Mouse (Mus musculus) hindbrain, embryonic 11.5 days (tissue): Measurements from ENCODE around the gene Tec. TPM values are rescaled to one million over a fixed set of nuclear protein-coding genes. Genes with fewer than 3 reads are reported as not detected.

Experiments used
- ATAC-seq: fragments of 200-750 bp; cut with Nextera tagmentation; 2 replicates; pipeline ENCODE4 v1.8.0; 2017; ENCODE audit warnings: mild to moderate bottlenecking, moderate TSS enrichment, moderate library complexity; ENCODE audit not compliant: low FRiP score
- DNase-seq: peaks from one replicate; pipeline ENCODE4 v3.0.0-alpha.2; 2015; ENCODE audit warnings: low spot score
- H3K27ac ChIP-seq: fragments of 300-500 bp; sonication (generic); 2 replicates; pipeline ENCODE4 v1.5.1; 2014; ENCODE audit warnings: mild to moderate bottlenecking, low read depth, low read length
- H3K27me3 ChIP-seq: fragments of 300-500 bp; sonication (generic); 2 replicates; pipeline ENCODE4 v1.6.1; 2014; ENCODE audit warnings: mild to moderate bottlenecking, low read length, moderate library complexity, mixed read lengths; ENCODE audit not compliant: control insufficient read depth, insufficient read depth
- H3K36me3 ChIP-seq: fragments of 300-500 bp; sonication (generic); 2 replicates; pipeline ENCODE4 v1.6.1; 2014; ENCODE audit warnings: mild to moderate bottlenecking, low read length, moderate library complexity, mixed read lengths; ENCODE audit not compliant: control insufficient read depth, insufficient read depth
- H3K4me1 ChIP-seq: fragments of 300-500 bp; sonication (generic); replicated peaks from 2 replicates; pipeline ENCODE4 v1.6.1; 2014; ENCODE audit warnings: low read length, mixed read lengths; ENCODE audit not compliant: control insufficient read depth, insufficient read depth
- H3K4me2 ChIP-seq: fragments of 300-500 bp; sonication (generic); replicated peaks from 2 replicates; pipeline ENCODE4 v1.6.1; 2014; ENCODE audit warnings: mild to moderate bottlenecking, low read depth, low read length
- H3K4me3 ChIP-seq: fragments of 300-500 bp; sonication (generic); 2 replicates; pipeline ENCODE4 v1.5.1; 2014; ENCODE audit warnings: low read depth, low read length
- H3K9ac ChIP-seq: fragments of 300-500 bp; sonication (generic); 2 replicates; pipeline ENCODE4 v1.6.1; 2014; ENCODE audit warnings: low read depth, low read length
- H3K9me3 ChIP-seq: fragments of 300-500 bp; sonication (generic); 2 replicates; pipeline ENCODE4 v1.6.1; 2016; ENCODE audit warnings: low read length; ENCODE audit not compliant: control insufficient read depth
- WGBS: fragments of 180-500 bp; shearing (Covaris S2); extraction: QIAGEN DNeasy Blood & Tissue Kit; methylation state at CpG from one replicate; pipeline ENCODE4 v1.1.7; 2014; 5-methylcytosine and 5-hydroxymethylcytosine counted together
- polyA plus RNA-seq: library from polyadenylated mRNA; unstranded; fragments of >200 nt; fragmentation: Nextera tagmentation; extraction: Ambion mirVana; gene quantifications from 2 replicates; pipeline ENCODE4 v1.2.1, GENCODE M21; 2014

Tec gene
- polyA plus RNA-seq, result 5.3 and 5.4 TPM in 2 replicates

- H3K27me3 ChIP-seq, result peaks cover 15% of the 10 kb centered on the region
- peak; percentile 95 for ATAC-seq
- no peaks in the 10 kb centered on the region for H3K4me1 ChIP-seq
- H3K36me3 ChIP-seq, result no peaks in the 10 kb centered on the region
- no peak within 1 kb of the TSS for H3K27ac ChIP-seq
- H3K9me3 ChIP-seq, result no peaks in the 10 kb centered on the region
- peak within 1 kb of the TSS; percentile 56 for H3K9ac ChIP-seq
- WGBS, result under 1% methylated on average over 60 of the region's 60 CpGs
- DNase-seq, result peak; percentile 92
- peak within 1 kb of the TSS; percentile 64 for H3K4me2 ChIP-seq
- peak within 1 kb of the TSS; percentile 44 for H3K4me3 ChIP-seq
Measured at GRCm38 (mm10) chr5:72868091-72868875, at the start of gene Tec. Gene Tec, minus strand, starts transcription at chr5:72868483.

DNA sequence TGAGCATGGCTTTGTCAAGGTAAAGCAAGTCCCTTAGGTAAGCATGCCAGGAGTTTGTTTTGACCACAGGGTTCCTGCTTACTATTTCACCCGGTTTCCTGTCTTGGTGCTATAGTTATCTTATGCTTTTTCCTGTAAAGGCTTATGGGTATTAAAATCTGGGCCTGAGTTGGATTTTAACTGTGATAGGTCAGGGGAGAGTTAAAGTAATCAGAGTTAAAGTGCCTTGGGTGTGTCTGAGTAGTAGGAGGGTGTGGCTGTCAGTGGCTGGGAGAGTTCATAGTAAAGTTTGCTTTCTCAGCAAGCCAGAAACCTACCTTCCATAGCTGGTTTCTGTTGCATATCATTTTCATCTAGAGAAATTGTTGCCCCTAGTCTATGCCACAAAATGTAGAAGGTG lies 48.6 kb upstream of the Tec start:
- peaks cover 3% of the 10 kb centered on the region; the same call in 1 of the 2 replicates for H3K4me1 ChIP-seq
- H3K27ac ChIP-seq, result no peak overlapping the region
- peak overlapping the region; percentile 44; the same call in 1 of the 2 replicates for H3K4me2 ChIP-seq
- no peaks in the 10 kb centered on the region for H3K27me3 ChIP-seq
- ATAC-seq, result no peak
- no peak overlapping the region for H3K9ac ChIP-seq
- whole genome bisulfite sequencing, result 66% methylated on average over 1 of the region's 1 CpGs
- no peak for DNase-seq
- H3K36me3 ChIP-seq, result no peaks in the 10 kb centered on the region
- H3K9me3 ChIP-seq, result no peaks in the 10 kb centered on the region
- H3K4me3 ChIP-seq, result no peak overlapping the region; the same call in 1 of the 2 replicates

GRCm38 (mm10) chr5:72916048-72916447 lies 47.8 kb upstream of the Tec start:
- peak overlapping the region; percentile 95 for H3K4me3 ChIP-seq
- H3K27me3 ChIP-seq, result no peaks in the 10 kb centered on the region
- peak overlapping the region; percentile 99 for H3K9ac ChIP-seq
- ATAC-seq (no peak), DNase-seq (peak; percentile 11)
- no peaks in the 10 kb centered on the region for H3K36me3 ChIP-seq
- peak overlapping the region; percentile 44 for H3K4me2 ChIP-seq
- no peak overlapping the region for H3K27ac ChIP-seq
- WGBS, result 66% methylated on average over 4 of the region's 4 CpGs
- H3K4me1 ChIP-seq, result peaks cover 3% of the 10 kb centered on the region; the same call in 1 of the 2 replicates
- H3K9me3 ChIP-seq, result no peaks in the 10 kb centered on the region

GRCm38 (mm10) chr5:72914633-72915561 lies 46.6 kb upstream of the Tec start:
- peaks cover 3% of the 10 kb centered on the region; the same call in 1 of the 2 replicates for H3K4me1 ChIP-seq
- ATAC-seq (peak; percentile 56), DNase-seq (peak; percentile 71)
- under 1% methylated on average over 42 of the region's 66 CpGs for WGBS
- H3K4me3 ChIP-seq, result peak overlapping the region; percentile 95
- peak overlapping the region; percentile 44 for H3K4me2 ChIP-seq
- H3K27ac ChIP-seq, result peak overlapping the region; percentile 99
- no peaks in the 10 kb centered on the region for H3K27me3 ChIP-seq
- H3K9ac ChIP-seq, result peak overlapping the region; percentile 99
- no peaks in the 10 kb centered on the region for H3K9me3 ChIP-seq
- H3K36me3 ChIP-seq, result no peaks in the 10 kb centered on the region

DNA sequence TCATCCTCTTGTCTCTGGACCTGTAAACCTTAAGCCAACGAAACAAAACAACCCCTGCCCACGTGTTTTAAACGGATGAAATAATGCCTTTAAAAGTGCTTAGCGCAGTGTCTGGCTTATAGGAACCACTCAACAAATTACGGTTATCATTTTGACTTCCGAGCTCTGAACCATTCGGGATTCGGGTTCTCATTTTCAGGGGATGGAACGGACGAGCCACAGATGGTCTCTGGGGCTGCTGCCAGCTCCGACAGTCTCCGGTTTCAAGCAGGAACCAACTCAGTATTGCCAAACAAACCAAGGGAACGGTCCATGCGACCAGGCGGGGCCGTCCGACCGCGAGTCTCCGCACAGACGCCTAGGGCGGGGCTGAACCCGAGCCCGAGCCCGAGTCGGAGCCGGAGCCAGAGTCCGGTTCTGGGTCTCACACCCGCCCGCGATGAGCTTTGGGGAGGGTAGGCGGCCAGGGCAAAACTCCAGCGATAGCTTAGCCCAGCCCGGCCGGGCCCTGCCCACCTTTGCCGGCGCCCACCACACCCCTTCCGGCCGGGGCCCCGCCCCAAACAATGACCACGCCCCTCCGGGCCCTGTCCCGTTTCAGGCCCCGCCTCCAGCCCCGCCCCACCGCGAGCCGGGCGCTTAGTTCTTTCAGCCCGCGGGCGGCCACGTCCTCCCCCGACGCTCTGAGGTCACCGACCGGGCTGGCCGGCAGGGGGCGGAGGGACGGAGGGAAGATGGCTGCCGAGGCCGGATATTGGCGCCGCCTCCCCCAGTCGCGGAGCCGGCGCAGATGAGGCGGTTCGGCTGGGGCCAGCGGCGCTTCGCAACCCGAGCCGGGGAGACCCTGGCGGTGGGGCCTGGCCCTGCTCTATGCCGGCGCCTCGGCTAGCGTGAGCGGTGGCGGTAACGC lies 45.6 kb upstream of the Tec start, which contains the start of gene Slain2:
TSS of gene Slain2 (plus strand) at position 657 of the 910 bp plus-strand sequence.
- Histone ChIP-seq H3K4me2 (peak within 1 kb of the TSS; percentile 56), H3K27ac (peak within 1 kb of the TSS; percentile 99), H3K4me1 (peaks cover 3% of the 10 kb centered on the region; the same call in 1 of the 2 replicates), H3K36me3 (no peaks in the 10 kb centered on the region), H3K9me3 (no peaks in the 10 kb centered on the region), H3K27me3 (no peaks in the 10 kb centered on the region), H3K4me3 (peak within 1 kb of the TSS; percentile 95), H3K9ac (peak within 1 kb of the TSS; percentile 99)
- ATAC-seq (peak; percentile 95), DNase-seq (peak; percentile 100)
- WGBS, result under 1% methylated on average over 76 of the region's 83 CpGs

DNA sequence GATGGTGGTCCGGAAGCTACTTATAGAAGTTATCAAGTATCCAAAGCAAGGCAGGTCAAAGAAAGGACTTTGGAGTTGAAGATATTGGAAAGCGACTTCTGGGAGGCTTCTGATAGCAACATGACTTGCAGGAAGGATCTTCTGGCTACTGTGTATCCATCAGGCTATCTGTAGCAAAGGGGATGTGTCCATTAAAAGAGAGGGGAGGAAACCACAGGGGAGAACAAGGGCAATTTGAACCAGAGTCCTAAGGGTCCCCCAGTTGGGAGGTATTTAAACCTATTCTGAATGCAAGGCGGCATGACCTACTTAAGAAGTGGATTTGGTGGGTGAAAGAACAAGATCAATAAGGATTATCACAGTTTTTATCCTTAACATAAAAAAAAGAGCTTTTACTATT lies 43.0 kb upstream of the Tec start:
- Histone ChIP-seq H3K27ac (no peak overlapping the region), H3K4me2 (no peak overlapping the region), H3K4me1 (no peaks in the 10 kb centered on the region; the same call in 1 of the 2 replicates), H3K4me3 (no peak overlapping the region), H3K9ac (no peak overlapping the region), H3K9me3 (no peaks in the 10 kb centered on the region), H3K36me3 (no peaks in the 10 kb centered on the region), H3K27me3 (no peaks in the 10 kb centered on the region)
- no peak for ATAC-seq
- 90% methylated on average over 3 of the region's 3 CpGs for WGBS
- DNase-seq, result no peak

DNA sequence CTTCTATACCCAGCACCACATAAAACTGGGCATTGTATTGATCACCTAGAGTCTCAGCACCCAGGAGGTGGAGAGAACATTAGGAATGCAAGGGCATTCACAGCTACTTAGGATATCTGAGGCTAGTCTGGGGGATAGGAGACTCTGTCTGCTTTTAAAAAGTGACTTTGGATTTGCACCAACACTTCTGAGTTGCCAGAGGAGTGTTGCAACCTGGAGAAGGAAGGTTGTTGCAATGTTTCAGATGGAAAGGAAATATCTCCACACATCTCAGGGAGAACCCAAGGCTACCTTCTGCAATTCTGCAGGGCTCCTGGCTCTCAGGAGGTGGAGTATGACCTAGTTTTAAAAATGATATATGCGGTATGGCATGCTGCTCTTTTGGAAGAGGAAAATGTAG lies 42.1 kb upstream of the Tec start:
- DNase-seq (no peak), ATAC-seq (no peak)
- Histone ChIP-seq H3K9ac (no peak overlapping the region), H3K4me2 (no peak overlapping the region), H3K4me1 (no peaks in the 10 kb centered on the region), H3K27me3 (no peaks in the 10 kb centered on the region), H3K36me3 (no peaks in the 10 kb centered on the region), H3K4me3 (no peak overlapping the region), H3K9me3 (no peaks in the 10 kb centered on the region), H3K27ac (no peak overlapping the region)
- WGBS, result 90% methylated on average over 1 of the region's 1 CpGs

- Histone ChIP-seq H3K4me3 (no peak overlapping the region), H3K27me3 (no peaks in the 10 kb centered on the region), H3K9me3 (no peaks in the 10 kb centered on the region), H3K4me2 (no peak overlapping the region), H3K4me1 (no peaks in the 10 kb centered on the region), H3K27ac (no peak overlapping the region), H3K9ac (no peak overlapping the region), H3K36me3 (no peaks in the 10 kb centered on the region)
- ATAC-seq (no peak), DNase-seq (no peak)
- WGBS, result 88% methylated on average over 4 of the region's 4 CpGs
Measured at GRCm38 (mm10) chr5:72909363-72909762, 41.1 kb upstream of the Tec start.
